ENCODE assay signal across 46 mouse cellular contexts in the genomic region with DNA sequence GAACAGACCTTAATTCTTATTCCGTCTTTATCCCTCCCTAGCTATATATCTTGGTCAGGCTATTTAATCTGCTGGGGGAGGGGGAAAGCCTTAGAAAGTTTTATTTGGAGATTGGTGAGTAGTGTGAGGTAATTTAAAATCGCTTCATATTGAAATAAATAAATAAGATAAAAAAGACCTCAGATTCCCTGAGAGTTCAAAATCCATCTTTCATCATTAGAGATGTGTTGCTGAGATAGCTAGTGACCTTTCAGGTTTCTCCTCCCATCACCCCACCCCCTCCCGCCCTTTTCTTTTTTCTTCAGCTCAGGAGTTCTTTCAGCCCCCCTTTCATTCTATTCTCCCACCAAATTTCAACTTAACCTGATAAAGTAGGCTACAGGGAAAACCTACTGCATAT. TPM values are rescaled to one million over a fixed set of nuclear protein-coding genes. Genes with fewer than 3 reads are reported as not detected.
"Had no signal": no experiment of that assay in that cellular context is flagged by ENCODE, and none has a peak within 500 bp of the region (broad histone marks: within the 10 kb centered on the region; RNA-seq: fewer than 3 reads in every experiment).

No protein-coding gene starts in this region.

- H3K9me3 ChIP-seq: limb, embryonic 10.5 days; limb, embryonic 12.5 days; limb, embryonic 13.5 days; limb, embryonic 15.5 days; liver, embryonic 12.5 days; liver, embryonic 13.5 days; liver, embryonic 15.5 days; lung, embryonic 15.5 days; megakaryocyte, embryonic 14.5 days; midbrain, embryonic 10.5 days; midbrain, embryonic 12.5 days; midbrain, embryonic 13.5 days; midbrain, embryonic 15.5 days had no signal

- ATAC-seq: liver, embryonic 12.5 days; liver, postnatal 0 days; lung, postnatal 0 days; midbrain, embryonic 13.5 days; midbrain, embryonic 15.5 days; midbrain, embryonic 16.5 days had no signal

- H3K4me1 ChIP-seq: limb, embryonic 10.5 days; limb, embryonic 12.5 days; limb, embryonic 13.5 days; limb, embryonic 15.5 days; liver, embryonic 12.5 days; liver, embryonic 13.5 days; liver, embryonic 15.5 days; lung, embryonic 15.5 days; megakaryocyte, embryonic 14.5 days; midbrain, embryonic 12.5 days; midbrain, embryonic 15.5 days had no signal

- H3K27me3 ChIP-seq: limb, embryonic 12.5 days; limb, embryonic 13.5 days; limb, embryonic 15.5 days; liver, embryonic 12.5 days; liver, embryonic 13.5 days; liver, embryonic 15.5 days; lung, embryonic 15.5 days; megakaryocyte, embryonic 14.5 days; midbrain, embryonic 12.5 days; midbrain, embryonic 13.5 days; midbrain, embryonic 15.5 days had no signal

- H3K27ac ChIP-seq: left cerebral cortex, adult 2 months; limb, embryonic 10.5 days; limb, embryonic 12.5 days; limb, embryonic 13.5 days; limb, embryonic 15.5 days; liver, embryonic 12.5 days; liver, embryonic 13.5 days; liver, embryonic 14.5 days; liver, embryonic 15.5 days; lung, embryonic 15.5 days; macrophage; midbrain, embryonic 10.5 days; midbrain, embryonic 12.5 days; midbrain, embryonic 13.5 days; midbrain, embryonic 15.5 days had no signal

- H3K4me2 ChIP-seq: limb, embryonic 12.5 days; limb, embryonic 13.5 days; limb, embryonic 15.5 days; liver, embryonic 12.5 days; liver, embryonic 13.5 days; liver, embryonic 15.5 days; lung, embryonic 14.5 days; lung, embryonic 15.5 days; midbrain, embryonic 11.5 days; midbrain, embryonic 12.5 days; midbrain, embryonic 13.5 days; midbrain, embryonic 15.5 days had no signal

- H3K4me3 ChIP-seq: left cerebral cortex, adult 2 months; limb, embryonic 10.5 days; limb, embryonic 12.5 days; limb, embryonic 13.5 days; limb, embryonic 15.5 days; liver, embryonic 12.5 days; liver, embryonic 13.5 days; liver, embryonic 15.5 days; lung, embryonic 15.5 days; megakaryocyte, embryonic 14.5 days; midbrain, embryonic 10.5 days; midbrain, embryonic 12.5 days; midbrain, embryonic 13.5 days; midbrain, embryonic 15.5 days; myocyte had no signal

- H3K36me3 ChIP-seq: limb, embryonic 10.5 days; limb, embryonic 12.5 days; limb, embryonic 13.5 days; limb, embryonic 15.5 days; liver, embryonic 12.5 days; liver, embryonic 13.5 days; liver, embryonic 15.5 days; lung, embryonic 15.5 days; midbrain, embryonic 10.5 days; midbrain, embryonic 12.5 days; midbrain, embryonic 13.5 days; midbrain, embryonic 15.5 days had no signal

- DNase-seq: left cerebral cortex, postnatal 4 days; liver; liver, embryonic 13.5 days; liver, postnatal 0 days; lung, adult 18-20 months; lung, adult 2 months; lung, embryonic 14.5 days; lung, postnatal 10 days; lung, postnatal 14 days; lung, postnatal 36 days; lung, postnatal 4 days; midbrain, embryonic 14.5 days had no signal

- H3K9ac ChIP-seq: limb, embryonic 12.5 days; limb, embryonic 13.5 days; limb, embryonic 15.5 days; liver, embryonic 12.5 days; liver, embryonic 13.5 days; liver, embryonic 14.5 days; liver, embryonic 15.5 days; liver, postnatal 0 days; lung, embryonic 14.5 days; lung, embryonic 15.5 days; midbrain, embryonic 12.5 days; midbrain, embryonic 13.5 days; midbrain, embryonic 15.5 days had no signal

RNA-seq across cellular contexts. Expression of a gene that starts 20.1 kb away (rescaled TPM):
- total RNA-seq: left cerebral cortex, adult 18-20 months; left cerebral cortex, adult 2 months; left cerebral cortex, adult 8-10 months; left cerebral cortex, postnatal 10 days; left cerebral cortex, postnatal 14 days; left cerebral cortex, postnatal 25 days; left cerebral cortex, postnatal 36 days; left cerebral cortex, postnatal 4 days; megakaryocyte progenitor cell, adult 5-6 weeks; megakaryocyte, adult 5-6 weeks; megakaryocyte-erythroid progenitor cell, adult 5-6 weeks; midbrain, postnatal 0 days; monocyte, adult 5-6 weeks had no signal
- polyA plus RNA-seq: limb, embryonic 10.5 days; limb, embryonic 11.5 days; limb, embryonic 12.5 days; limb, embryonic 13.5 days; limb, embryonic 14.5 days; limb, embryonic 15.5 days; liver, embryonic 12.5 days; liver, embryonic 13.5 days; liver, embryonic 14.5 days; liver, embryonic 15.5 days; liver, embryonic 16.5 days; liver, postnatal 0 days; lung, adult 2 months; lung, embryonic 14.5 days; lung, embryonic 15.5 days; lung, embryonic 16.5 days; lung, postnatal 0 days; macrophage; midbrain, embryonic 10.5 days; midbrain, embryonic 11.5 days; midbrain, embryonic 12.5 days; midbrain, embryonic 13.5 days; midbrain, embryonic 14.5 days; midbrain, embryonic 15.5 days; midbrain, embryonic 16.5 days; midbrain, postnatal 0 days; myocyte had no signal
